Mouse (Mus musculus): ENCODE measurements around the gene Eif4ebp2.

DNA sequence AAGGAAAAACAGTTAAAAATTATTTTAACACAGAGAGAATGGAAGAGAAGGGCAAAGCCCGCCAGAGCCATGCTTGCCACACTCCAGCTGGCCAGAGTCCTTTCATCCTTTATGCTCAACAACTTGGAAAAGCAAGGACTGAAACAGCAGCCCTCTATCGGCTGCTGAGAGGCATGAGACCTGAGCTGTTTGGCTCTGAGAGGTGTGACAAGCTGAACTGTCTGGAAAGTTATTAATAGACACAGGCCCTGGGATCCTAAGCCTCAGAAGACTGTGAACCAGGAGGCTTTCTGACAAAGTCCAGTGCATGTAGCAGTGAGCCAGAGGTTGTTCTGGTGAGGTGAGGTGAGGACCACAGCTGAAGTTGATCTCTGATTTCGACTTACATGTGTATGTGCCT lies 21.2 kb upstream of the Eif4ebp2 start:
- TF ChIP-seq CTCF (IDR thresholded peaks at IDR 0.05; ENCODE audit: borderline replicate concordance, extremely low read depth, insufficient read depth, insufficient read length), result no peak
- TF ChIP-seq POLR2A (IDR thresholded peaks at IDR 0.05; ENCODE audit: borderline replicate concordance, extremely low read depth, insufficient read depth, insufficient read length, poor library complexity, severe bottlenecking), result no peak
